Mouse (Mus musculus): ENCODE measurements around the gene Oaz1. TPM values are rescaled to one million over a fixed set of nuclear protein-coding genes. Genes with fewer than 3 reads are reported as not detected.
"Not testable (repeated sequence)": the region's sequence is repeated elsewhere in the genome, so short reads cannot be mapped to it uniquely, and the experiment has no call there.

Oaz1 gene
- polyA plus RNA-seq, 1 experiment from 2014 or later: 2,273 TPM

DNA sequence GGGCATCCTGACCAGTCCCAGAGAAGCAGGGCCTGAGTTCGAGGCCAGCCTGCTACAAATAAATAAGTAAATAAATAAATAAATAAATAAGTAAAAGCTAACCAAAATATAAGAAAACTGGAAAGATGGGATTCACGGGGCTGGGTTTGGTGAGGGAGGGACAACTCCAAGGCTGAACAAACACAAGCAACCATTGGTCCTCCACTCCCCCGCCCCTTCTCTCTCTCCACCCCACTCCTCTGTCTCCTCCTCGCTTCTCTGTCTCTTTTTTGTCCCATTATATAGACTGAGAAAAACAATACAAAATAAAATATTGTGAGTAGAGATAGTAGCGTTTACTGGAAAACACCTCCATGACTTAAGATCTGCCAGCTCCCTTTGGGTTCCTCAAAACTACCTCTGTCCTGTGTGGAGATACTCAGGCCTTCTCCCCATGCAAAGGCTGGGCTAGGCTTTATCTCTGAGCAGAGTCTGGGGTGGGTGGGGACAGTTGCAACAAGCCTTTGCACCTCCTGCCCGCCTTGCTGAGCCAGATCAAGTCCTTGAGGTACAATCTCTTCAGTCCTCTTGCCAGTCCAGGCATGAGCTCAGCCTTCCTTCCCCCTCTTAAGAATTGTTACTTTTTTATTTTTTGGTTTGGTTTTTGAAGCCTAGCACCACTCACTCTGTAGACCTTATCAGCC, 7.7 kb upstream of the Oaz1 start:
- Histone ChIP-seq H3K27ac (no peak overlapping the region), H3K27me3 (ENCODE audit: poor library complexity, severe bottlenecking) (no peaks in the 10 kb centered on the region), H3K4me1 (no peaks in the 10 kb centered on the region), H3K36me3 (replicated peaks) (no peaks in the 10 kb centered on the region), H3K9me3 (no peaks in the 10 kb centered on the region), H3K4me3 (no peak overlapping the region)
- no peak for DNase-seq (ENCODE audit: extremely low spot score, low spot score)
- WGBS: 57% methylated on average over 6 of the region's 6 CpGs

DNA sequence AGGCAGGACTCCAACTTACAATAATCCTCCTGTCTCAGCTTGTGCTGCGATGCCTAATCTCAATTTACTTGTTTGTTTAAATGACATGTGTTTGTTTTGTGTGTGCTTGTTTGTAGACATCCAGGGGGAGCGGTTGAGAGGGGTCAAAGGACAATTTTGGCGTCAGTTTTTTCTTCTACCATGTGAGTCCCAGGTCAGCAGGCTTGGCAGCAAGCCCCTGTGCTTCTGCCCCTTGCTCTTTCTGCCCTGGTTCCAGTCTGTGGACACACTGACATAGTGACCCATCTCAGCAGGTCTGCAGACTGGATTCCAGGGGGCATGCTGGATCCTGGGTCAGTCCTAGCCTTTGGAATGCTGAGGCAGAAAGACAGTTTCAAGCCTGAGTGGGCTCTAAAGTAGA, 7.0 kb upstream of the Oaz1 start:
- H3K27ac ChIP-seq: no peak overlapping the region
- no peaks in the 10 kb centered on the region for H3K4me1 ChIP-seq
- 64% methylated on average over 3 of the region's 3 CpGs for WGBS
- DNase-seq (ENCODE audit: extremely low spot score, low spot score): no peak
- H3K36me3 ChIP-seq (replicated peaks): no peaks in the 10 kb centered on the region
- no peaks in the 10 kb centered on the region for H3K27me3 ChIP-seq (ENCODE audit: poor library complexity, severe bottlenecking)
- no peaks in the 10 kb centered on the region for H3K9me3 ChIP-seq
- H3K4me3 ChIP-seq: no peak overlapping the region

DNA sequence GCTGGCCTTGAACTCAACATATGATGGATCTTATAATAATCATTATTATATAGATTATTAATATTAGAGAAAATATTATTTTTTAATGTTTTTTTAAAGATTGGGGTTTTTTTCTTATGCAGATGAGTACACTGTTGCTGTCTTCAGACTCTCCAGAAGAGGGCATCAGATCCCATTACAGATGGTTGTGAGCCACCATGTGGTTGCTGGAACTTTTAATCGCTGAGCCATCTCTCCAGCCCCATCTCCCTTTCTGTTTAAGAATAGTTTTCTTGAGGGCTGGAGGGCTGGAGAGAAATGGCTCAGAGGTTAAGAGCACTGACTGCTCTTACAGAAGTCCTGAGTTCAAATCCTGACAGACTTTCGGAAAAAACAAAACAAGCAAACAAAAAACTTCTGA, 4.5 kb upstream of the Oaz1 start:
- H3K9me3 ChIP-seq: no peaks in the 10 kb centered on the region
- no peak overlapping the region for H3K4me3 ChIP-seq
- H3K4me1 ChIP-seq: peaks cover 8% of the 10 kb centered on the region; the same call in 1 of the 2 replicates
- 44% methylated on average over 2 of the region's 2 CpGs for WGBS
- no peaks in the 10 kb centered on the region for H3K27me3 ChIP-seq (ENCODE audit: poor library complexity, severe bottlenecking)
- H3K27ac ChIP-seq: no peak overlapping the region
- no peak for DNase-seq (ENCODE audit: extremely low spot score, low spot score)
- no peaks in the 10 kb centered on the region for H3K36me3 ChIP-seq (replicated peaks)

DNA sequence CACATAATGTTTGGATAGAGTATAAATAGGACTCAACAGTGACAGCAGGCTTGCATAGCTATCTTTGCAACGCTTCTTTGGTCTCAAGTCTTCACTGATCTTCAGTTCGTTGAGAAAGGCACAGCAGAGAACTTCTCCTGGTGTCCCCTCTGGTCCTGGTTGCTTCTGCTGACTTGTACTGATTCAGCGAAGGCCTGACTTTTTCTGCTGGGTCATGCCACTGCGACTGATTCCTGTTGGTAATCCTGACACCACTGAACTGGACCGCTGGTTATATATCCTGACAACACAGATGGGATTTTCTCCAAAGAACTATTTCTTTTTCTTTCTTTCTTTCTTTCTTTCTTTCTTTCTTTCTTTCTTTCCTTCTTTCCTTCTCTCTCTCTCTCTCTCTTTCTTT, 3.9 kb upstream of the Oaz1 start:
- no peak for DNase-seq (ENCODE audit: extremely low spot score, low spot score)
- Histone ChIP-seq H3K27me3 (ENCODE audit: poor library complexity, severe bottlenecking) (no peaks in the 10 kb centered on the region), H3K4me1 (peaks cover 12% of the 10 kb centered on the region), H3K4me3 (no peak overlapping the region), H3K27ac (no peak overlapping the region), H3K9me3 (no peaks in the 10 kb centered on the region), H3K36me3 (replicated peaks) (no peaks in the 10 kb centered on the region)
- 95% methylated on average over 5 of the region's 5 CpGs for WGBS

DNA sequence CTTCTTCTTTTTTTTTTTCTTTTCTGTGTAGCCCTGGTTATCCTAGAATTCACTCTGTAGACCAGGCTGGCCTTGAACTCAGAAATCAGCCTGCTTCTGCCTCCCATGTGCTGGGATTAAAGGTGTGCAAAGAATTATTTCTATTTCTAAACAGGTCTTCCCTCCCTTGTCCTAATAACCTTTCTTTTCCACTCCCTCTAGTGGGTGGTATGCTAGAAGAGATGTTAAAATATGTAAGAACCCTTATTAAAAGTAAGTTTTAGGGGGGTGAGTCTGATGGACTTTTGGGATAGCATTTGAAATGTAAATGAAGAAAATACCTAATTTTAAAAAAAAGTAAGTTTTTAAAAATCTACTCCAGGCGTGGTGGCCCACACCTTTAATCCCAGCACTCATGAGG, 3.1 kb upstream of the Oaz1 start:
- H3K4me3 ChIP-seq: no peak overlapping the region
- peaks cover 19% of the 10 kb centered on the region for H3K4me1 ChIP-seq
- H3K27ac ChIP-seq: no peak overlapping the region
- WGBS: 79% methylated on average over 1 of the region's 1 CpGs
- H3K36me3 ChIP-seq (replicated peaks): peaks cover 6% of the 10 kb centered on the region
- H3K9me3 ChIP-seq: no peaks in the 10 kb centered on the region
- no peak for DNase-seq (ENCODE audit: extremely low spot score, low spot score)
- no peaks in the 10 kb centered on the region for H3K27me3 ChIP-seq (ENCODE audit: poor library complexity, severe bottlenecking)

DNA sequence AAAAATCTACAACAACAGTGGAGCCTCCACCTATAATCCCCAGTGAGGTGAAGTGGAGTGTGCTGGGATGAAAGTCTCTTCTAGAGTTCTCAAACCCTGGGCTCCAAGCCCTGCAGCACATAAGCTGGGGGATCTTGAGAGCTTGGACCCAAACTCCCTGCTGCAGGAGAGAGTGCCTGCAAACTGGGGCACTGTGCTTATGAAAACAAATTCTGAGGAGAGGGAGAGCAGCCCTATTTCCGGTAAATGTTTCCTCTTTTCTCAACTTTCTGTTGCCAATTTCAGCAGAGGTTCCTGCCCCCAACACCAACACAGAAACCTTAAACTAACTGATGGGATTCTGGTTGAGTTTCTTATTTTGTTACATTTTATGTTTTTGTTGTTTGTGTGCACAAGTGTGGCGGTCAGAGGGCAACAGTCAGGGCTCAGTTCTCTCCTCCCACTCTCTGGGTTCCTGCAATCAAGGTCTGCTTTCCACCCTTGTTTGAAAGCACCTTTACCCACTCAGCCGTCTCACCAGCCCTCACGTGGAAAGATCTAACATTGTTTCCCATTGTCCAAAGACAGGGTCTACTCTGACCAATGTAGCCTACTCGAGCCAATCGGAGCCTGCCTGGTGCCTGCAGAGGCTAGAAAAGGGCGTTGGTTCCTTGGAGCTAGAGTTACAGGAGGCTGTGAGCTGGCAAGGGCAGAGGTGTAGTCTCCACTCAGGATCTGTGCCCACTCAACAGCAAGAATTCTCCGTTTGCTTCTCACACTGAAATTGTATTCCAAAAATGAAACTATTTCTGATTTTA, 2.4 kb upstream of the Oaz1 start:
- Histone ChIP-seq H3K27me3 (ENCODE audit: poor library complexity, severe bottlenecking) (no peaks in the 10 kb centered on the region), H3K9me3 (no peaks in the 10 kb centered on the region), H3K4me3 (no peak overlapping the region), H3K36me3 (replicated peaks) (peaks cover 11% of the 10 kb centered on the region), H3K27ac (no peak overlapping the region), H3K4me1 (peaks cover 24% of the 10 kb centered on the region)
- DNase-seq (ENCODE audit: extremely low spot score, low spot score): no peak
- 77% methylated on average over 8 of the region's 8 CpGs for WGBS

DNA sequence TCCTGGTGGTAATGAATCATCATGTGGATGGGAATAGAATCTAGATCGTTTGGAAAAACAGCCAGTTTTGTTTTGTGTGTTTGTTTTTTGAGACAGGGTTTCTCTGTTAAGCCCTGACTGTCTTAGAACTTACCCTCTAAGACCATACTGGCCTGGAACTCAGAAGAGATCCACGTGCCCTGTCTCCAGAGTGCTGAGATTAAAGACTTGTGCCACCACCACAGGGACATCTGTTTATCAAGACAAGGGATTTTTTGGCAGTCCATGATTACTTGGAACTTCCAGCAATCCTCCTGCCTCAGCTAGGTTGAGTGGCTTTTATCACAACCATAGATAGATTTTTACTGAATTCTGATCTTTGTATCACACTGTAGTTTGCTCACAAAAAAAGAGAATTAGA, 1.6 kb upstream of the Oaz1 start:
- WGBS: 85% methylated on average over 2 of the region's 2 CpGs
- H3K27ac ChIP-seq: no peak overlapping the region
- H3K4me3 ChIP-seq: no peak overlapping the region
- peaks cover 32% of the 10 kb centered on the region for H3K4me1 ChIP-seq
- no peaks in the 10 kb centered on the region for H3K27me3 ChIP-seq (ENCODE audit: poor library complexity, severe bottlenecking)
- peaks cover 19% of the 10 kb centered on the region for H3K36me3 ChIP-seq (replicated peaks)
- H3K9me3 ChIP-seq: no peaks in the 10 kb centered on the region
- DNase-seq (ENCODE audit: extremely low spot score, low spot score): no peak

DNA sequence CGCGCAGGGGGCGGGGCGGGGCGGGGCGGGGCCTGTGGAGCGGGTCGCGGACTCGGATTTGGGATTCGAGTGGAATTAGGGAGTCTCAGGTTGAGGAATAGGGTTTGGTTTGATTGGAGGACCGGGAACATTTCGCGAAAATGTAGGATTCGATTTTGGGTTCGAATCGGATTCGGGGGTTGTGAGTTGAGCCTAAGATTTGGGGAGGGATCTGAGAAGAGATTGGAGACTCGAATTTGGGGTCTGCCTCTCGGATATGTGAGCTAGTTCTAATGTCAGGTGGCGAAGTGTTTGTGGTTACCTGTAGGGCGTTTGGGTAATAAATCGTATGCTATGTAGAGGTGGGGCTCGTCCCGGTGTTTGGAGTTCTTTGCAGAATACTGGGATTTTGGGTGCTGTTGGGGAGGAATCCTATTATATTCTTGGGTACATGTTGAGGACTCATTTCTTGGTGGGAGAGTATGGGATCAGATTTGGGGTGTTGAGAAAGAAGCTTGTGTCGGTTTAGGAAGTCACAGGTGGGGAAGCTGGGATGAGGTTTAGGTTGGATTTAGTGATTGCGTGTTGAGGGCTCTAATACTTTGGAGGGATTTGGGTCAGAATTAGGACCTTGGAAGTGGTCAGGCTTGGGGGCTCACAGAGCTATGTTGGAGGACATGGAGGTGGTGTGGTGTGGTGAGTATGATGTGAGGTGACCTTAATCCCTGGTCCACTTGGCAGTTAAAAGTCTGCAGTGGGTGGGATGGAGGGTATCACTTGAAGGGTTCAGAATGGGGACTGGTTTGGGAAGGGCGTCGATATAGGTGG, 810 bp downstream of the Oaz1 start:
- H3K4me1 ChIP-seq: peaks cover 56% of the 10 kb centered on the region
- 0 out of 2 replicates have a peak, but pooled peaks cover under 1% of the 10 kb centered on the region for H3K27me3 ChIP-seq (ENCODE audit: poor library complexity, severe bottlenecking)
- H3K9me3 ChIP-seq: no peaks in the 10 kb centered on the region
- WGBS: 11% methylated on average over 27 of the region's 29 CpGs
- peak overlapping the region; percentile 95 for H3K27ac ChIP-seq
- no peak for DNase-seq (ENCODE audit: extremely low spot score, low spot score)
- peak overlapping the region; percentile 88 for H3K4me3 ChIP-seq
- H3K36me3 ChIP-seq (replicated peaks): peaks cover 33% of the 10 kb centered on the region

DNA sequence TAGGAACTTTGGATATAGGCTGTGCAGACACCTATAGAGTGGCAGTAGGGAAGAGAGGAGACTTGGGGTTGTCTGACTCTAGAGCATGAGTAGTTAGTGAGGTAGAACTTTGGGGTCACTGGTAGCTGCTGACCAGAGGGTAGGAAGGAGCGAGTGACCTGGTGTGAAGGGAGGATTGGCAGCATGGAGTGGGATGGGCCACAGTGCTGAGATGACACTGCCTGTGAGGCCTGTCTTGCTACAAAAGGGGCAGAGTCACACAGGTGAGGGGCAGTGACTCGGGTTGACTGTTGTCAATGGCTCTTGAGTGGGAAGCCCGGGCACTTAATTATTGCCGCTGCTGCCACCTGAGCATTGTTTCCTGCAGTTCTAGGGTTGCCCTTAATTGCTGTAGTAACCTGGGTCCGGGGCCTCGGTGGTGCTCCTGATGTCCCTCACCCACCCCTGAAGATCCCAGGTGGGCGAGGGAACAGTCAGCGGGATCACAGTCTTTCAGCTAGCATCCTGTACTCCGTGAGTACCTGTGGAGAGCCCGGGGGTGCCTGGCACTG, 1.5 kb downstream of the Oaz1 start:
- H3K9me3 ChIP-seq: no peaks in the 10 kb centered on the region
- 92% methylated on average over 10 of the region's 10 CpGs for WGBS
- H3K4me3 ChIP-seq: peak overlapping the region; percentile 88
- DNase-seq (ENCODE audit: extremely low spot score, low spot score): no peak
- peaks cover 7% of the 10 kb centered on the region for H3K27me3 ChIP-seq (ENCODE audit: poor library complexity, severe bottlenecking)
- H3K36me3 ChIP-seq (replicated peaks): peaks cover 33% of the 10 kb centered on the region
- no peak overlapping the region for H3K27ac ChIP-seq
- H3K4me1 ChIP-seq: peaks cover 63% of the 10 kb centered on the region

DNA sequence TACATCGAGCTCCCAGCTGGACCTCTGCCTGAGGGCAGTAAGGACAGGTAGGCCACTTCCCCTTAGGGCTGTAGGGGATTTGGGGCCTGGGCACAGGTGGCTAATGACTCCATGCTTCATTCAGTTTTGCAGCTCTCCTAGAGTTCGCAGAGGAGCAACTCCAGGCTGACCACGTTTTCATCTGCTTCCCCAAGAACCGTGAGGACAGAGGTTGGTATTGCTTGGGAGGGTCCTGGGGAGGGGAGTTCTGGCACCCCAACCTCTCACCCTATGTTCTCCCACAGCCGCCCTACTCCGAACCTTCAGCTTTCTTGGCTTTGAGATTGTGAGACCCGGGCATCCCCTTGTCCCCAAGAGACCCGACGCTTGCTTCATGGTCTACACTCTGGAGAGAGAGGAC, 2.1 kb downstream of the Oaz1 start:
- H3K4me3 ChIP-seq: peak overlapping the region; percentile 88; the same call in 1 of the 2 replicates
- peaks cover 69% of the 10 kb centered on the region for H3K4me1 ChIP-seq
- WGBS: 88% methylated on average over 9 of the region's 9 CpGs
- H3K9me3 ChIP-seq; H3K27ac ChIP-seq; DNase-seq (ENCODE audit: extremely low spot score, low spot score): not testable (repeated sequence)
- H3K27me3 ChIP-seq (ENCODE audit: poor library complexity, severe bottlenecking): peaks cover 13% of the 10 kb centered on the region
- peaks cover 35% of the 10 kb centered on the region for H3K36me3 ChIP-seq (replicated peaks)

DNA sequence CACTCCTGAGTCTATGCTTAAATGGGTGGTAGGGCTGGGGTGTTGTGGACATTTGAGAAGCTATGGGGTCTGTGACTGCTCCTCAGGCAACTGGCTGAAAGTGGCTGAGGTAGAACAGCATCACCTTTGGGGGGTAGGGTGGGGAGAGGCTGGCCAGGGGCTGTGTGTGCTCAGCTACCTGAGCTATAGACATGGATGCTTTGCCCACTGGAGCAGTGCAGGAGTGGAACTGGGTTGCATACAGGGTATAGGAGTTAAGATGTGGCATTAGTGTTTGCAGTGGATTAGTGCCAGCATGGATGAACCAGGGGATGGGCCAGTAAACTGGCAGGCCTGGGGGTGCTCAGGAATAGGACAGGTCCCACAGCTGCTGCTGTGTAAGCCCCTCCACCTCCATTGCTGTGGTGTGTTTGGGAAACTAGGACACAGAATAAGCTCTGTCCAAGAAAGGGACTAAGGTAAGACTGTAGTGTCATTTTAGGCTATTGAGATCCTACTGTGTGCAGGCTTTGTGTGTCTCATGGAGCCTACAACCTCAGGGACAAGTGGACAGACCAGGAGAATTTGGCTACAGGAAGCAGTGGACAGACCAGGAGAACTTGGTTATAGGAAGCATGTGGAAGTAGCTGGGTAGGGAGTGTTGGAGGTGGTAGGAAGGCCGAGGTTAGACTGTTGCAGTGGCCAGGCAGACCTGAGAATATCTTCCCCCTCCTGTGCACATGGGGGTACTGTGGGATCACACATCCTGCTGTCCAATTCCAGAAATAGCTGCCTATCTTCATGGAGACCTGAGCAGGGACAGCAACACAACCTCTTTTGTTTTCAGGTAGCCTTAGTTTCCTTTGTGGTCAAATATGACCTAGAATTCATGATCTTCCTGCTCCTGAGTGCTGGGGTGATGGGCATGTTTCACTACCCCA, 3.2 kb downstream of the Oaz1 start:
- Histone ChIP-seq H3K9me3 (peaks cover 5% of the 10 kb centered on the region), H3K27me3 (ENCODE audit: poor library complexity, severe bottlenecking) (peaks cover 24% of the 10 kb centered on the region), H3K36me3 (replicated peaks) (peaks cover 42% of the 10 kb centered on the region), H3K27ac (no peak overlapping the region), H3K4me1 (peaks cover 73% of the 10 kb centered on the region), H3K4me3 (peak overlapping the region; percentile 20; the same call in 1 of the 2 replicates)
- DNase-seq (ENCODE audit: extremely low spot score, low spot score): no peak
- 63% methylated on average over 1 of the region's 1 CpGs for WGBS

DNA sequence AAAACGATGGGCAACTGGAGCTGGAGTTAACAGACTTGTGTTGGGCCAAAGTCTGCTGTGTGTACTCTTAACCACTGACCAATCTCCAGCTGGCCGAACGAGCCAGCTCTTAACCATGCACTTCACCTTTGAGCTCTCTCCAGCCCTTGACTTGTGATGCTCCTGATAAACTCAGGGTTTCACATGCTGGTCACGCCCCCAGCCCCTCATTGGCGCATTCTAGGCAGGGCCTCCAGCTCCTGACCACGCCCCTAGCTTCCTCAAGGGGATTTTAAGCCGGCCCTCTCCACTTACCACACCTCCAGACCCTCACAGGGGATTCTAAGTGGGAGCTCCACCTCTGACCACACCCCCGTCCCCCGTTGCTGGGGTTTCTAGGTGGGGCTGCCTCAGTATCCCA, 4.7 kb downstream of the Oaz1 start:
- Histone ChIP-seq H3K36me3 (replicated peaks) (peaks cover 50% of the 10 kb centered on the region), H3K9me3 (peaks cover 18% of the 10 kb centered on the region), H3K27me3 (ENCODE audit: poor library complexity, severe bottlenecking) (peaks cover 39% of the 10 kb centered on the region), H3K4me3 (peak overlapping the region; percentile 16; the same call in 1 of the 2 replicates), H3K27ac (no peak overlapping the region), H3K4me1 (peaks cover 78% of the 10 kb centered on the region)
- WGBS: 3% methylated on average over 9 of the region's 9 CpGs
- peak; percentile 85 for DNase-seq (ENCODE audit: extremely low spot score, low spot score)
